Mouse (Mus musculus): ENCODE measurements around the gene Rnps1.

Rnps1 gene

DNA sequence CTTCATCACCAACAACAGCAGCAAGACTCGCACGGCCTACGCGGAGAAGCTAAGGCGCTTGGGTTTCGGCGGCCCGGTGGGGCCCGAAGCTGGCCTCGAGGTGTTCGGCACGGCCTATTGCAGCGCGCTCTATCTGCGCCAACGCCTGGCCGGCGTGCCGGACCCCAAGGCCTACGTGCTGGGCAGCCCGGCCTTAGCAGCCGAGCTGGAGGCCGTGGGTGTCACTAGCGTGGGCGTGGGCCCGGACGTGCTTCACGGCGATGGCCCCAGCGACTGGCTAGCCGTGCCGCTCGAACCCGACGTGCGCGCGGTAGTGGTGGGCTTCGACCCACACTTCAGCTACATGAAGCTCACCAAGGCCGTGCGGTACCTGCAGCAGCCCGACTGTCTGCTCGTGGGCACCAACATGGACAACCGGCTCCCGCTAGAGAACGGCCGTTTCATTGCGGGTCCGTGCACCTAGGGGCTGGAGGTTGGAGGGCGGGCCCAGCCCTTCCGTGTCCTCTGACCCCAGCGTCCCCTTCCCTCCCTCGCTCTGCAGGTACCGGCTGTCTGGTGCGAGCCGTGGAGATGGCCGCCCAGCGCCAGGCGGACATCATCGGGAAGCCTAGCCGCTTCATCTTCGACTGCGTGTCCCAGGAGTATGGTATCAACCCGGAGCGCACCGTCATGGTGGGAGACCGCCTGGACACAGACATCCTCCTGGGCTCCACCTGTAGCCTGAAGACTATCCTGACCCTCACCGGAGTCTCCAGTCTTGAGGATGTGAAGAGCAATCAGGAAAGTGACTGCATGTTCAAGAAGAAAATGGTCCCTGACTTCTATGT lies 56.5 kb downstream of the Rnps1 start:
- DNase-seq: peak; percentile 60

DNA sequence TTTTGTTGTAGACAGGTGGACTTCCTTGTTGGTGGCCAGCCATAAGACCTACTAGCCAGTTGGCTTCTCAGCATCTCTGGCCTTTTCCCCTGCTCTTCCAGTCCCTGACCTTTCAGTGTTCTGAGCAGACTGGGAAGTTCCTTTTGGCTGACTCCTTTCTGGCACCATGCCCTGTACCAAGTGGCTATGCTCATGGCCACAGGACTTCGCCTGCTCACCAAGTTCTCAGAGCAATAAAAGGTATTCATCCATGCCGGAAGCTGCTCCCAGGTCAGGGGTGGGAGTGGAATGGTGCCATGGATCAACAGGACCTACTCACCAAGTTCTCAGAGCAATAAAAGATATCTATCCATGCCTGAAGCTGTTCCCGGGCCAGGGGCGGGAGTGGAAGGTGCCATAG lies 58.1 kb downstream of the Rnps1 start:
- DNase-seq: no peak

DNA sequence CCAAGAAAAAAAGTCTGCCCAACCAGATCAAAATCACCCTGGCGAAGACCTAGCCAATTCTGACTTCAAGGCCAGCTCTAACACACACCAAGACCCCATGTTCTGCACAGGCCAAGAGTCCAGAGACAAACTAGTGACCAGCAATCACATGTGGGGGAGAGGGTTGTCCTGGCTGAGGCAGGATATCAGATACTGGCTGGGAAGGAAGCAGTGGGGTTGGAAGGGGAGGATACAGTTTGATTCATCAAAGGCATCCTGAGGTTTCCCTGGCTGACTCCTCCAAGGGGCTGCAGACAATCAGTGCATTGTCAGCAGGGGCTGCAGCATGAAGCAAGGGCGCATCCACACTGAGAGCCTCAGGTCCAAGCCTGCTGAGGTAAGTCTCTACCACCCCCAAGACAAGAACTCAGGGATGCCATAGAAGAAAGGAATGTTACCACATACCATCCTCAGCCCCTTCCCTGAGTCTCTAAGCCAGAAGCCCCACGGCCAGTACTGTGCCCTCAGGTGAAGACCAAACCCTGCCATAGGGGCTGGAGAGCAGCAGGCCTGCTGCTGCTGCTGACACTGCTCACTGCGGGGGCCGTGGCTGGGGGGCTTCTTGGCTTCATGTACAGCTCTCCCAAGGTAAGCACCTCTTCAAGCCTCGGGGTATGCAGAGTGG lies 59.4 kb downstream of the Rnps1 start, which contains the start of gene Bricd5:
Gene Bricd5 (plus strand): TSS at position 273 of the 664 bp plus-strand sequence.
- DNase-seq: no peak

DNA sequence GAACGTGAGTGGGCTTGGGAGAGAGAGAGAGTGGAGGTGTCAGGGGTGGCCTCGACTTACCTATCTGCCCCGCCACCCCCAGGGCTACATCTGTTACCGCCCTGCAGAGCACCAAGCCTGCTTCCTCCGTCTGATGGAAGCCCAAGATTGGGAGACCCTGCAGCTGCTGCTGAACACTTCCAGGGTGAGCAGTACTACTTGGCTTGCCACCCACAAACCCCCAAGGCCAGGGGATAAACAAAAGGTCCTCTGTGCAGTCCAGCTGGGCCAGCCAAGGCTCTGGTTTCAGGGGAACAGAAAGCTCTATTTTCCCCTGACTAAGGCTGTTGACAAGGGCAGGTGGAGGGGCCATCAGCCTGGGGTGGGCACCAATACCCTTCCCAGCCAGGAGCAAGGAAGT lies 60.2 kb downstream of the Rnps1 start:
- no peak for DNase-seq
